Mouse (Mus musculus) cerebellum, postnatal 4 days (tissue): Measurements from ENCODE around the gene Ahnak2.

Source experiments
- DNase-seq, 2 experiments: peaks; one replicate each; pipeline ENCODE4 v3.0.0; 2022; ENCODE audit warnings: low spot score in 2 of 2, mixed read lengths in 1 of 2

Ahnak2 gene

DNA sequence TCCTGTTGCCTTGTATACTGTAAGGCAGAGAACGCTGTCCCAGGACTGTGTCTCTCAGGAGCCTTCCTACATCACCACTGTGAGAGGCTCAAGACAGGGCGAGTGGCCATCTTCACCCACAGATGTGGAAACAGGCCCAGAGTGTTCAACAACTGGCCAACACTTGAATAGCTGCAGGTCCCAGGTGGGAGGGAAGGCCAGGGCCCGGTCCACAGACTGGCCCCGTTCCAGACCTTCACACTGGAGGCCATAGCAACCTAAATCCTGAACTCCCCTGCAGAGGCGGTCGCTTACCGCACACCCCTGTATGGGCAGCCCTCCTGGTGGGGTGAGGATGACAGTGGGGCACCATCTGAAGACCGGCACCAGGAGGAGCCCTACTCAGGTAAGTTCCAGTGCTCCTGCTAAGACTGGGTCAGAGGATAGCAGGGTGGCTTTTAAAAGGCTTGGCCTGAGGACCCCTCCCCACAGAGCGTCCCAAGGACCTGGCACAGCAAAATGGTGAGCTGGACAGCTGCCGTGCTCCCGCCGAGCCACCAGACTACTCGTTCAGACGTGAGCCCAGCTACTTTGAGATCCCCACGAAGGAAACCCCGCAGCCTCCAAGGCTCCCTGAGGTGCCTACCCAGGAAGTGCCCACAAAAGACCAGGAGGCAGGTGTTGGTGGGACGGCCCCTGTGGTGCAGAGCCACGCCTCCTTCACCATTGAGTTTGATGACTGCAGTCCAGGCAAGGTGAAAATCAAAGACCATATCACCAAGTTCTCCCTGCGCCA is 67.4 kb downstream of the Ahnak2 start:
- no peak for DNase-seq

DNA sequence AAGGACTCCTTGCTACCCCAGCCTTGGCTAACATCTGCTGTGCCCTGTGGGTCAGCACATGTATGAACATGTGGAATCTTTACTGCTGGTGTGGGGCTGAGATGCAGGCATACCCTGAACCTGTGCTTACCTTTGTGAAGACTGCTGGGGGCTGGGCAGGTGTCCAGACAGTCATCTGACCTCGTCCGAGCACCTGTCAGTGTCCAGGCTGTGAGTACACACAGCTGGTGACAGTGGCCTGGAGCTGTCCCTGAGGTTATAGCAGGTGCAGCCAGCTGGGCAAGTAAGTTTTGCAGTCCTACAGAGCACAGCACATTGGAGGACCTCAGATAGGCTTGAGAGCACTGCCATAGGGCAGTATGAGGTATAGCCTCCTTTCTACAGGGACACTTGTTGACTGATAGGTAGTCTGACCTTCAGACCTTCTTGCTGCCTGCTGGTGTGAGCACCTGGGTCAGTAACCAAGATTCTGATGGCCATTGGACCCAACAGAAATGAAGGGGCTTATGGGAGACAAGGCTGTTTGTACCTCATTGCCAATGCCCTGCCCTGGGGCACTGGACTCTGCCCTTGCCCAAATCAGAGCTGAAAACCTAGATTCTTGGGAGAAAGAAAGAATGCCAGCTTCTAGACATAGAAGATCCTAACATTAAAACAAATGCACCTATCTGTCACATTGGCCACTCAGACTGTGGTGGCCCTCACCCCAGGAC is 68.2 kb downstream of the Ahnak2 start:
- DNase-seq = no peak

DNA sequence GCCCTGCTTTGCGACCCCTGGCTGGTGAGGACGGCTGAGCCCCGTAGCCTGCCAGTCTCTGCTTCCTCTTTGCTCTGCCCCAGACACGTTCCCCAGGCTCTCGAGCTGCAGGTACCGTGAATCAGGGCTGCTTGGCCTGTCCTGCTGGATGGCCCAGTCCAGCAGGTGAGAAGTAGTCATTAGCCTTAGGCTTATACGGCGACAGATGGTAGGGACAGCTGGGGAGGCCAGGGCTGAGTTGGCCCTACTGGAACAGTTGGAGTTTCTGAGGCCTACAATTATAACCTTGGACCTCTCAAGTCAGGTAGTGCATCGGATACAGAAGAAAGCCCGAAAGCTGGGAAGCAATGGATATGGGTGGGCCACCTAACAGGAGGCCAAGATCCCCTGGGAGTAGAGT is 69.9 kb downstream of the Ahnak2 start:
- no peak for DNase-seq

DNA sequence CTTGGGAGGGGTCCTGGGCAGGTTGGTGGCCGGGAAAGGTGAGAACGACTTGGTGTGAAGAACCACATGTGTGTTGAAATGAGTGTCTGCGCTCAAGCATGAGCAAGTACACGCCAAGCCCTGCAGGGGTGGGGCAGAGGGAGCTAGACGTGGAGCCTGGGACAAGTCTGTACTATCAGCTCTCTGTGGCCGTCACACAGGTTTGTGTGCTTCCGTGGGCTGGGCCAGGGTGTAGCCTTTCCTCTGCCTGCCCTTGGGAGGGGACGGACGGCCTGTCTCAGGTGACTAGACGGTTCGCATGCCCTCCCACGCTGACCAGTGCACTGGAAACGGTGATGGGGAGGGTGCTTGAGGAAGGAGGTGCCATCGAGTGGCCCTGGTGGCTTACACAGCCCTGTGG is 71.6 kb downstream of the Ahnak2 start:
- no peak for DNase-seq

DNA sequence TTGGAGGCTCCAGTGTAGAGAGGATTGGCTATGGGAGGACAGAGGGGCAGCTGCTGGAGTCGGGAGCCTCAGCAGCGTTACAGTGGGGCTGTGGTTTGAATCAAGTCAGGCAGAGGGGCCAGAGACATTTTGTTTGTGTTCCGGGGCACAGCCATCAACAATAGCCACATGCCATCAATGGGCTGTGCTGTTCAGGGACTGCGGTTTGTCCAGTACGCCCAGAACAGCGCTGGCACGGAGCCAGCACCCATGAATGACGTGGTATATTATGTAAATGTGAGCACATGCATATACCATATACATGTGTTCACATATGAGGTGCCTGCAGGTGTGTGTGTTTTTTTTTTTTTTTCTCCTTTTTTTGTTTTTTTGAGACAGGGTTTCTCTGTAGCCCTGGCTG is 74.7 kb downstream of the Ahnak2 start:
- no peak for DNase-seq

DNA sequence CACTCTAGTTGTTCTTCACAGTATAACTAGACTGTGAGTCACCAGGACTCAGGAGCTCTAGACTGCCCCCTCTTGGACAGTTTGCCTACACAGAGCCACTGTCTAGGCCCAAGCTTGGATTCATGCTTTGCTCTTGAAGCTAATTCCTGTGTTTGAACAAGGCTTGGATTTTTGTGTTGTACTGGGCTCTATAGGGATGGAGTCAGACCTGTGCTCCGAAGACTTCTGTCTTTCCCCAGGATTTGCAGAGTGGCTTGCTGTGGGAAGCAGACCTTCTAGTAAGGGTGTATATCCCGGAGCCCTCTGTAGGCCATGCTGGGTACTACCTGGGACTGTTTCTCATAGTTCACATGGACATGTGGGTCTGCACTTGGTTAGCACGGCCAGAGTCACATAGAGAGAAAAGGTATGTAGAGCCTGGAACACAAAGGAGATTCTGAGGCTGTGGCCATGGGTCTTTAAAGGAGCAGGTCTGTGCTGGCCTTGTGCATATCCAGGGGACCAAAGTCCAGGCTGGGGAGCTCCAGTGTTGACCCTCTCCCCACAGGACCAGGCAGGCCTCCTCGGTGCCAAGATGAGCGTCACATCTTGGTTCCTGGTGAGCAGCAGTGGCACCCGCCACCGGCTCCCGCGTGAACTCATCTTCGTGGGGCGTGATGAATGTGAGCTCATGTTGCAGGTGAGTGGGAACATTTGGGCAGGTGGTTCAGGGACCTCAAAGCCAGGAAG is 78.2 kb downstream of the Ahnak2 start:
- DNase-seq = peak in 1 of 2 experiments; percentile 82

DNA sequence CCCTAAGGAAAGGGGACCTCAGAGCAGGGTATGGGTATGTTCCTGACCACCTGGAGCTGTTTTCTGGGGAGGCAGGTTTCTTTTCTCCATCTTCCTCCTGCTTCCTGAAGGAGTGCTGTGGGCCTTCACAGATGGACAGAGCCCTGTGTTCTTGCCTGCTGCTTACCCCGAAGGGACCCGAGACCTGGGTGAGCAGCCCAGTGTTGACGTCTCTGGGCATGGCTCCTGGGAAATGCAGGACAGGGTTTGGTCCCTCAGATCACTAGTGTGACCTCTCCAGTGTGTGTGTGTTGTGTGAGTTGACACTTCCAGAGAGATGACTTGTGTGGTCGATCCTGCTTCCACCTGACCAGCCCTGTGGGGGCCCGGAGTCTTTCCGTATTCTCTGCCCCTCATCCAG is 79.0 kb downstream of the Ahnak2 start:
- no peak for DNase-seq

DNA sequence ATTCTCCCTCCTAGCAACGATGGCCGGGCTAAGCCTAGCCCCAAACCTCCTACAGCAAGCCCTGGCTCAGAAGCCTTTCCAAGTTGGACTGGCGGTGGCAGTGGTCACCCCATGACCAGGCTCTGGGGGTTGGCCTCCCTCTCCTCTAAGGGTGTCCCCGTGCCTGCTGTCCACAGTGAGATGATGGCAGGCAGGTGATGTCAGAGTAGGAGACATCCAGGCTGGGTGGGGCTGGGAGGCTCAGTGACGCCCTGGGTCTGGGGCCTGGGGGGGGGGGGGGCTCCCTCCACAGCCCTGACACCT is 79.5 kb downstream of the Ahnak2 start:
- no peak for DNase-seq

DNA sequence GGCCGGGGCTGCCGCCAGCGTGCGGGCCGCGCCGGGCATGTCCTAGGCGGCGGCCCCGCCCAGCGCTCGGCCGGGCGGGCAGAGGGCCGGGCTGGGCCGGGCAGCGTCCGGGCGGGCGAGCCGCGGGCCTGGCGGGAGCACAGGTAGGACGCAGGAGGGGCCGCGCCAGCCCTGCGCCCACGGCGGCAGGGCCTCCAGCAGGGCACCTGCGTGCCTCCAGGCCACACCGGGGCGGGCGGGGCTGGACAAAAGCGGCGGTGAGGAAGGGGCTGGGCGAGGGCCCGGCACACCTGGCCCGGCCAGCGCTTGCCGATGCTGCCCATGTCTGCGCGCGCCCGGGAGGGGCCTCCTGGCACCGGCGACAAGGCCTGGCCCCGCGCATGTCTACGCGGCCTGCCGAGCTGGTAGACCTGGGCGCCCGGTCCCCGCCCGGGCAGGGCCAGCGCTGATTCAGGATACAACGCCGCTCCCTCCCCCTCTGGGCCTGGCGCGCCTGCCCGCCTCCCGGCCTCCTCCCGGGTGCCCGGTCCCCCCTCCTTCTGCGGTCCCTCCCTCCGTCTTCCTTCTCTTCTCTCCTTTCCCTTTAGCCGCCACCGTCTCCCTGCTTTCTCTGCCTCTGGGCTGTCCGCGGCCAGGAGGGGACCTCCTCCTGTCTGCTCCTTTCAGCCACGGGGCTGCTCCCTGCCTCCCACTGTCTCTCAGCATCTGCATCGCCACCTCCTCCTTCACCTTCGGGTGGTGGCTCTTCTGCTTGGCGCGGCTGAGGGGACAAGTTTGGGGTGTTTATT is 80.0 kb downstream of the Ahnak2 start:
- DNase-seq = peak in 1 of 2 experiments; percentile 56
